Mouse (Mus musculus) cortical plate, adult 2 months (tissue): ENCODE measurements around the gene Phf23.

Experiments used
- CTCF ChIP-seq: fragments of 200-500 bp; IDR thresholded peaks from 2 replicates; pipeline ENCODE4 v1.5.1; 2011; ENCODE audit warnings: mild to moderate bottlenecking, control low read depth, low read length; ENCODE audit not compliant: insufficient read depth; ENCODE audit errors: extremely low read depth
- POLR2A ChIP-seq: fragments of 200-500 bp; IDR thresholded peaks from 2 replicates; pipeline ENCODE4 v1.6.1; 2011; ENCODE audit warnings: mild to moderate bottlenecking, low read length, control low read depth; ENCODE audit not compliant: insufficient read depth; ENCODE audit errors: extremely low read depth

GRCm38 (mm10) chr11:70002471-70002870 lies 6.9 kb downstream of the Phf23 start:
- TF ChIP-seq CTCF (no peak), POLR2A (no peak)
